Mouse (Mus musculus): ENCODE measurements around the gene Nphs1.
"Not testable (repeated sequence)": the region's sequence is repeated elsewhere in the genome, so short reads cannot be mapped to it uniquely, and the experiment has no call there.

Nphs1 gene

DNA sequence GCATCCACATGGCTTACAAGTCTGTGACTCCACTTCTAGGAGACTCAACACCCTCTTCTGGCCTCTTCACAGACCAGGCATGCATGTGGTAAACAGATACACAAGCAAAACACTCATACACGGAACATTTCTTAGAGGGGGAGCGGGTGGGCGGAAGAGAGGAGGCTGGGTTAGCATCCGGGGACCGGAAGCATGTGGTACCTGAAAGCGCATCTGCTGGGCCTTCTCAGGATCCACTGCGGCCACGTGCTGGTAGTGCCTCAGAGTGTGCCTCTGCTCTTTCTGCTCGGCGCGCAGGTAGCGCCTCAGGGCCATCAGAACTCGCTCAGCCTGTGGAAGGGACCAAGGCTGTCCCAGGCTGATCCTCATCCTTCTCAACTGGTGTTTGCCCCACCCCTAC, 18.4 kb upstream of the Nphs1 start:
- in situ Hi-C loops (cut with MboI; ENCODE audit: low sequenced_read_pairs) = loop anchor here (5.0 kb wide), 1 partner anchor 53 kb away; the partner anchor contains the start of gene Prodh2

DNA sequence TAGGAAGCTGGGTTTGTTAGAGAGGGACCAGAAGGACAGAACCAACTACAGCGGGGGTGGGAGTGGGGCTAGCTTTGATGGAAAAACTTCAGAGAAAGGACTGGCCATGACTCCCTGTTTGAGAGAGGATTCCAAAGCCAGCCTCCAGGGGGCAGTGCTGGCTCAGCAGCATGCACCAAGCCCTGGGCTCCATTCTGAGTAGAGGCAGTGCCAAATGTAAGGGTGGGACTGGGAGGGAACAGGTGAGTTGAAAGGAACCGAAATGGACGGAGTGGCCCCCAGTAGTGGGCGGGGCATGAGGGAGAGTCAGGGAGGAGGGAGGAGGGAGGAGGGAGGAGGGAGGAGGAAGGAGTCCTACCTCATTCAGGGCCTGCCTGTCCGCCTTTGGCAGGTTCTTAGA, 17.4 kb upstream of the Nphs1 start:
- in situ Hi-C loops (cut with MboI; ENCODE audit: low sequenced_read_pairs) = loop anchor here (5.0 kb wide), 1 partner anchor 52 kb away; the partner anchor contains the start of gene Prodh2

DNA sequence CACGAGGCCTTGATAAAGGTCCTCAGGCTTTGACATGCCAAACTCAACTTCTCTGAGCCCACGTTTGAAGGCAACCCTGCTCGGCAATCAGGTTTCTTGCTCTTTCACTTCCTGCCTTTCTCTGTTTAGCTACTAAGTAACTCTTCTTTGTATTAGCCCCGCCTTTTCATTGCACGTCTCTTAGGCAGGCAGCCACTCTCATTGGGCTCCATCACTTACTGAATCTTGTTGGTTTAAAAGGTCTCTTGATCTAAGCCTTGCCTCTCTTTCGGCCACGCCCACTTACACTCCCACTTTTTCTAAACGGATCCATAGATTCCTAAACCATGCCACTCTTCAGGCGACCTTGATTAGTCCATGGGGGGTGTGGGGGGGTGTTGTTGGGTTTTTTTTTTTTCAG, 14.4 kb upstream of the Nphs1 start:
- in situ Hi-C loops (cut with MboI; ENCODE audit: low sequenced_read_pairs) = loop anchor here (5.0 kb wide), 1 partner anchor 49 kb away; the partner anchor contains the start of gene Prodh2

DNA sequence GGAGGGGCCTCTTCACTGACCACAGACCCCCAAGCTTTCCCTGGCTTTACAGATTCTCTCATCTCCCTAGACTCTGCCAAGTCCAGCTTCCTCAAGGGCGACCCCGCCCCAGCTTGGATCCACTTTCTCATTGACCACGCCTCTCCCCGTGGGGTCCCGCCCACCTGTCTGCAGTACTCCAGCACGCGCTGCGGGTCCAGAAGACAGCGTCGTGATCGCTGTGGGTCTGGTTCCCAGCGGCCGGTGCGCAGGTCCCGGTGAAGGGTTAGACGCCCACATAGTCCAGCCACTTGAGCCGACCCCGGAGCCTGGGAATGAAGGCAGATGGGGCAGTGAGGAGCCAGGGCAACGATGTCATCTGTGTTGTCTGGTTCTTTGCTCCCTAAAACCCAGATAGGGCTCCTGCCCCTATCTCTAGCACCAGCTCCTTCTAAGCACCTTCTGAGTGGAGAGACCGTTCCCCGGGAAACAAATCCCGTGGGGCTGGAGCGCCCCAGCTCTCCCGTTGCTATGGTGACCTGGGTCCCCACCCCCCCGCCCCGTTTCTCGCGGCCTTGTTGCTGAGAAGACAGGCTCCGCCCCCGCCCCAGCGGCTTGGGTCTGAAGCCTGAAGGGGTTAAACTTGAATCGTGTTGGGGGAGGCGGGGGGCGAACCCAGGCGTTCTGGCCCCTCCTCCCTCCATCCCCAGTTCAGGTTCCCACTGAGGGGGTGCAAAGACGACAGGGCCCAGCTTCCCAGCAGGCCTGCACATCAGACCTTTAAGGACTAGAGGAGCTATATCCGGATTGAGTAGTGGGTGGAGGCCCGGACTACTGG, 13.8 kb upstream of the Nphs1 start:
- in situ Hi-C loops (cut with MboI; ENCODE audit: low sequenced_read_pairs) = loop anchor here (5.0 kb wide), 1 partner anchor 48 kb away; the partner anchor contains the start of gene Prodh2

DNA sequence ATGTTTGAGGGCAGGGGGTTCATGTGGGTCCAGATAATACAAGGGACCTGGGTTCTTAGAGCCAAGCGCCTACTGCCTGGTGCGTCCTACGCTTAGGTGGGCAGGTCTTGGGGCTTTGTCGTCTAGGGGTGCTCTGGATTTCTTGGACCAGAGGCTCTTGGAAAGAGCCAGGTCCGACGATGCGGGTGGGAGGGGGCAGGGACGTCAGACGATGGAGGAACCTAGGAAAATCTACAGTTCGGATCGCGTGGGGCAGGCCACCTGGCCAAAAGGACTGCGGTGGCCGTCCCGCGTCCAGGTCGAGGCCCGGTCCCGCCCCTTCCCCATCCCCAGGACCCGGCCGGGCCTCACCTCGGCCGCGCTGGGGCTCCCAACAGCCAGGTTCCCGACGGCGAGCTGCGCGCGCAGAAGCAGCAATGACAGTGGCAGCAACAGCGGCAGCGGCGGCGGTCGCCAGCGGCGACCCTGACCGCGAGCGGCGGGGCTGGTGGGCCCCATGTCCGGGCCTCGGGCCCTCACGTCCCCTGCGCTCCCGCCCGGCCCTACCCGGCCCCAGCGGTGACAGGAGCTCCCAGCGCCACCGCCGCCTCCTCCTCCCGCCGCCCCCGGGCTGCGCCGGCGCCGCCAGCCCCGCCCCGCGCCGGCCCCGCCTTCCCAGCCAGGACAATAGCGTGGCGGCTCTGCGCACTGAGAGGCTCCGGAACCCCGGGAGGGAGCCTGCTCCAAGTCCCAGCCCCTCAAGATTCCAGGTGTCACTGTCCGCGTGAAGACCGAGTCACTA, 13.0 kb upstream of the Nphs1 start, which contains the start of gene Aplp1:
Gene Aplp1, minus strand, starts transcription at position 565 of the 781 bp plus-strand sequence.
- in situ Hi-C loops (cut with MboI; ENCODE audit: low sequenced_read_pairs) = loop anchor here (5.0 kb wide), 1 partner anchor 47 kb away; the partner anchor contains the start of gene Prodh2

DNA sequence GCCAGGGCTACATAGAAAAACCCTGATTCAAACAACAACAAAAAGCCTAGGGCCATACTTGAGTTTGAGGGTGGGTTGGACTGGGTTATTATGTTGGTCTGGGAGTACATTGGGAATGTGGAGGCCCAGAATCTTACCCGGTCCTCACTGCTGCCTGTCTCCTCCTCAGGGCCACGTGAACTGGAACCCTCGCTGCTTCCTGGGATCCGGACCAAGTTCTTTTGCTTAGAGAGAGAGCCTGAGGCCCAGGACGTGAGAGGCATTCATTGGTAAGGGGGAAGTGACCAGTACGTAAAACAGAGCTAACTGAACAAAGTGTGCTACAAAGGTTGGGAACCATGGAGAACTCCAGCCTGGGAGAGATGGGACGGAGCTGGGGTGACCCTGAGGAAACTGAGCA, 7.9 kb upstream of the Nphs1 start:
- in situ Hi-C loops (cut with MboI; ENCODE audit: low sequenced_read_pairs) = no loop called here

DNA sequence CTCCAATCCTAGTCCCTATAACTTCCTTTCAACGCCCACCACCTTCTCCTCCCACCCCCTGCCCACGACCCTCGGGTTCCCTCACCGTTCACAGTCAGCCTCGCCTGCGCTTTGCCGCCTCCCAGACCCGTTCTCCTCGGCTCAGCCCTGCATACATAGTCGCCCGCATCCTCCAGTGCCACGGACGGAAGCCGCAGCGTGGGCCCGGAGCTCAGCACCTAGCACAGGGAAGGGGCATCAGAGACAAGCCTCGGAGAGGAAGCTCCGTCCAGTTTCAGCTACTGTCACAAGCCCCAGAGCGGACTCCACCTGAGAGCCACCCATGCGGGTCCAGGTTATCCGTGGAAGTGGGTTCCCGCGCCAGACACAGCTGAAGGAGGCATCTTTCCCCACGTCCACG, 4.8 kb upstream of the Nphs1 start:
- in situ Hi-C loops (cut with MboI; ENCODE audit: low sequenced_read_pairs) = no loop called here

DNA sequence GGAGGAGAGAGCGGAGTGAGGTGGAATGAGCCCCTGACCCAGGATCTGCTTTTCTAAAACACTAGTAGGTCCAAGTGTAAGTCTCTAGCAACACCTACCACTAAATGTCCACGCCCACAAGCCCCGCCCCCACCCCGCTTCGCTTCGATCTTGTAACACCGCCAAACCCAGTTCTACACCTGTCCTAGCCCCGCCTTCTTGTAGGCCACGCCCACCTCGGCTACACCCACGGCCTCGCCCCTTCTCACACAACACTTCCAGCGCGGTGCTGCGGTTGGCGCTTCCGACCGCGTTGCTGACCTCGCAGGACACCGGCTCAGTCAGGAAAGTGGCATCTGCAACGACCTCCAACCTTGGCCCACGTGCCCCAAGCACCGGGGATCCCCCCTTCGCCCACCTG, 4.3 kb upstream of the Nphs1 start:
- in situ Hi-C loops (cut with MboI; ENCODE audit: low sequenced_read_pairs) = no loop called here

DNA sequence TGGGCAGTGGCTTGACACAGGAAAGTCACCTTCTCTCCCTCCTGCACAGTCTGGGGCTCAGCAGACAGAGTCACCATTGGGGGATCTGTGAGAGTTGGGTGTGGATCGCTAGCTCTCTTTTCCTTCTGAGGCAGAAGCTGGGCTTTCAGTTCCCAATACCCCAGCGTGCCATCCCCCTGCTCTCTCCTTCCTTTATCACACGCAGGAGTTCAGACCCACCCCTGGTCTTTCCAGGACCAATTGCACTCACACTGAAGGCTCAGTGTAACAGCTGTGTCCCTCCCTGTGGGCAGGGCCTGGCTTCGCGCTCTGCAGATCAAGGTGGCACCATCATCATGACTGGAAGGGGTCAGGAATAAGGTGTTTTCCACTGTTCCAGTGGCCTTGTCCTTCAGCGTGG, 3.9 kb upstream of the Nphs1 start:
- in situ Hi-C loops (cut with MboI; ENCODE audit: low sequenced_read_pairs) = no loop called here

DNA sequence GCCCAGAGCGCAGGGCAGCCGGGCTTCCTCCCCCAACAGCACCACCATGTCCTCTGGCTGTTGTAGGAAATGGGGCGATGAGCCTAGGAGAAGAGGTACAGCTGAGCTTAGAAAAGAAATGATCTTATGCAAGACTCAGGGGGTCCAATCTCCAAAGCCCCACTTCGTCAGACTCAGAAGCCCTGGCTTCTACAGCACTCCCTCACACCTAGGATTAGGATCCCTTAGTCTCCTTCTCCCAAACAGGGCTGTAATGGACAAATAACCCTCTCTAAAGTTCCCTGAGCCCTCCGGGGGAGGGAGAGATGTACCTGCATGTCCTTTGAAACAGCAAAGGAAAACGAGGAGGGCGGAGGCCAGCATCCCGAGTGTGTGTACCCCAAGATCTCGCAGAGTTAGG, 1.6 kb upstream of the Nphs1 start:
- in situ Hi-C loops (cut with MboI; ENCODE audit: low sequenced_read_pairs) = no loop called here

DNA sequence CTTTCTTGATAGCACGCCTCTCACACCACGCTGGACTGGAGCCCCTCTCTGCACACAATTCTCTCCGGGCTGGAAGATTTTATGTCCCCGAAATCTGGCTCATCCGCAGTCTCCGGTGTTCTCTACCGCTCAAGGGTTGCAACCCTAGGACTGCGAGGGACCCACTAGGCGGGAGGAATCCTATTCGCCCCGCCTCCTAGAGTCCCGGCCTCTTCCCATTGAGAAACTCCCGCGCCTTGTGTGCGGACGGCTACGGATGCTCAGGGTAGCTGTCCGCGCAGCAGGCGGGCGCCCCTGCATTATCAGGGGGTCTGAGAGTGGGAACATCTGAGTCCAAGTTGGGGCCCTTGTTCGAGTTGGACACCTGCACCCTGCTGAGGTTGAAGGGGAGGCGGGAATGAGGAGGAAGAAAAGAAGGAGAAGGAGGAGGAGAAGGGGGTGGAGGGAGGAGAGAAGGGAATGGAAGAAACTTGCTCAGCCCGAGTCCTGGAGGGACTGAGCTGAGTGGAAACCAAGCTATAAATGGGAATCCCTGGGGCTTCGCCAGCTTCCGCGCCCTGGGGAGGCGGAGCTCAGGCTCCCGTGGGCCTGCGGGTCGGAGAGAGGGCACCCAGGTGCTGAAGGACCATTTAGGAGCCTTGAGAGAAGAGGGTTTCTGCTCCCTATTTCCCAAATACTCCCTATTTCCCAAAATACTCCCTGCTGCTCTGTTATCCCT, 1.0 kb upstream of the Nphs1 start:
- in situ Hi-C loops (cut with MboI; ENCODE audit: low sequenced_read_pairs) = no loop called here

DNA sequence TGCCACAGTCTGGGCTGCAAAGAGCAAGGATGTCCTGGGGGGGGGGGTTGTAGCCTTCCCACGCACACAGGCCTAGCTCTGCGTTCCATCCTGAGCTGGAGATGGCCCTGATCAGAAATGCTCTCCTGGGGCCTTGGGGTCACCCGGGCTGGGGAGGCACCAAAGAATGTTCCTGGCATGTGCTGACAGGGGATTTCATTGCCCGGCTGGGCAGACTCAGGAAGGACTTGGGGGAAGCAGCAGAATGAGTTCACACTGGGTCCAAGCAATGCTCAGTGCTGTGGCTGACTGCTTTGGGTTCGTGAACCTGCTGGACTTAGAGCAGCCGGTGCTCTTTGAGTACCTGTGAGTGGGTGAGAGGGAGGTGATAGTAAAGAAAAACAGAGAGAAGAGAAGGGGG, 1.4 kb downstream of the Nphs1 start:
- in situ Hi-C loops (cut with MboI; ENCODE audit: low sequenced_read_pairs) = no loop called here

DNA sequence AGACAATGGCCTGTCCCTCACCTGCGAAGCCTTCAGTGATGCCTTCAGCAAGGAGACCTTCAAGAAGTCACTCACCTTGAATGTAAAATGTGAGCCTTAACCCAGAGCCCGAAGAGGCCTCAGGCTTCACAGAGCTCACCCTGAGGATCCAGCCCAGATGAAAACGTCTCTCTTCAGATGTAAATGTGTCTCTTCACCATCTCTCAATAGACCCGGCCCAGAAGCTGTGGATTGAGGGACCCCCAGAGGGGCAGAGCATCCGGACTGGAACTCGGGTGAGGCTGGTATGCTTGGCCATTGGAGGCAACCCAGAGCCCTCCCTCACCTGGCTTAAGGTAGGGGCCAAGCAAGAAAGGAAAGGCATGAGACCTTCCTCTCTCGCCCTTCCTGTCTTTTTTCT, 5.5 kb downstream of the Nphs1 start:
- in situ Hi-C loops (cut with MboI; ENCODE audit: low sequenced_read_pairs) = no loop called here

DNA sequence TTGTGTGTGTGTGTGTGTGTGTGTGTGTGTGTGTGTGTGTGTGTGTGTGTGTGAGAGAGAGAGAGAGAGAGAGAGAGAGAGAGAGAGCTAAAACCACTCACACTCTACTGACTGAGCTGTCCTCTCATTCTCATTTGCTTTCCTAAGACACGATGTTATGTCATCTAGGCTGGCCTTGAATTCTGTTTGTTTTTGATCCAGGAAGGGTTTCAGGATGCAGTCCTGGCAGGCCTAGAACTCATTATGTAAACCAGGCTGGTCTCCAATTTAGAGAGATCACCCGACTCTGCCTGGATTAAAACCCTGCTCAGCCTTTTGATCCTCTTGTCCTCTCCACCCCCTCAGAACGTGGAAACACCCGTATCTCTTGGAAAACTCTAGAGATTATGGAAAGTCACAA, 5.9 kb downstream of the Nphs1 start:
- in situ Hi-C loops (cut with MboI; ENCODE audit: low sequenced_read_pairs) = no loop called here

DNA sequence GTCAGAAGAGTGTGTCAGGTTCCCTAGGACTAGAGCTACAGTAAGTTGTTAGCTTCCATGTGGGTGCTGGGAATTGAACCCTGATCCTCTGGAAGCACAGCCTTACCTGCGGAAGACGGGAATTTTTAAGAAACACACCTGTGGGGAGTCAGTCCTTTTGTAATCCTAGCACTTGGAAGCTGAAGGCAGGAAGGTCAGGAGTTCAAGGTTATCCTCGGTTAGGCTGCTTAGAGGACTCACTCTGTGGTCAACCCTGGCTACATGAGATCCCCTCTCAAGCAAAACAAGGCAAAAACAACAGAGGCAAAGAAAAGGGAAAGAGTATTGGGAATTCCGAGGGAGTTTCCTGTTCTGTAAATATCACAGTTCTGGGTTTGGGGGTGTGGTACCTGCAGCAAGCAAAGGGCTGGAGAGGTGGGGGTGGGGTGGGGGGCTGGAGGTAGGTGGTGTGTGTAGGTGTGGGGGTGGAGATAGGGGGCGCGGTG, 6.7 kb downstream of the Nphs1 start:
- in situ Hi-C loops (cut with MboI; ENCODE audit: low sequenced_read_pairs) = no loop called here

DNA sequence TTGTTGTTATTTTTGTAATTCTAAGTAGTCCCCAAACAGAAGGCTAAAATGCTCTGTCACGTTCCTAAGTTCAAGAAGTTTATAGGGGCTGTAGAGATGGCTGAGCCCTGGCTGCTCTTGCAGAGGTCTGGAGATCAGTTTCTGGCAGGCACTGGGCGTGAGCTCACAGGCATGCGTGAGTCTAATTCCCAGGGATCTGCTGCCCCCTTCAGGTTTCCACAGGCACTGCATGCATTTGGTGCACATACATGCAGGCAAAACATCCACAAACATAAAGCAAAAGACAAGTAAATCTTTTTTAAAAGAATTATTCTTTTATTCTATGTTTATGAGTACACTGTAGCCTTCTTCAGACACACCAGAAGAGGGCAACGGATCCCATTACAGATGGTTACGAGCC, 14.3 kb downstream of the Nphs1 start:
- in situ Hi-C loops (cut with MboI; ENCODE audit: low sequenced_read_pairs) = no loop called here

DNA sequence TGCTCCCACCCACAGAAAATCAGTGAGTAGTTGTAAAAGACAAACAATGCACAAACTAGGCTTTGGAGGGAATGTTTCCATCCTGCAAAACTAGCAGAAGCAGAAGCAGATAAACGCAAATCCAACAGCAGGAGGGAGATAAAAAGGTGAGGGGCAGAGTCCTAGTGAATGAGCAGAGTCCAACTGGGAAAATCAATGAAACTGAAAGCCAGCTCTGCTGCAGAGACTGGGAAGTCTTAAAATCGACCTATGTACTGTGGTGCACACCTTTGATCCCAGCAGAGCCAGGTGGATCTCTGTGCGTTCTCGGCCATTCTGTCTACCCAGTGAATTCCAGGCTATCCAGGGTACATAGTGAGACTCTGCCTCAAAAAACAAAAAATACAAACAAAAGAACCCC, 16.9 kb downstream of the Nphs1 start:
- in situ Hi-C loops (cut with MboI; ENCODE audit: low sequenced_read_pairs) = no loop called here

DNA sequence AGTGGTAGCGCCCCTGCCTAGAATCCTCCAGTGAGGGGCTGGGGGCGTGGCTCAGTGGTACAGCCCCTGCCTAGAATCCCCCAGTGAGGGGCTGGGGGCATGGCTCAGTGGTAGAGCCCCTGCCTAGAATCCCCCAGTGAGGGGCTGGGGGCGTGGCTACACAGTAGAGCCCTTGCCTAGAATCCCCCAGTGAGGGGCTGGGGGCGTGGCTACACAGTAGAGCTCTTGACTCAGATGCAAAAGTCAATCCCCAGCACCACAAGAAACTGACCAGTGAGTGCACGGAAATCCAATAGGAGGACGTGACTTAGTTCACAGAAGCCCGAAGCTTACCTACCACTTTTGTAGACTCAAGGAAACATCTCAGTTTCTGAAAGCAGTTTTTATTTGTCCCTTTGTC, 18.0 kb downstream of the Nphs1 start:
- in situ Hi-C loops (cut with MboI; ENCODE audit: low sequenced_read_pairs) = not testable (repeated sequence)

DNA sequence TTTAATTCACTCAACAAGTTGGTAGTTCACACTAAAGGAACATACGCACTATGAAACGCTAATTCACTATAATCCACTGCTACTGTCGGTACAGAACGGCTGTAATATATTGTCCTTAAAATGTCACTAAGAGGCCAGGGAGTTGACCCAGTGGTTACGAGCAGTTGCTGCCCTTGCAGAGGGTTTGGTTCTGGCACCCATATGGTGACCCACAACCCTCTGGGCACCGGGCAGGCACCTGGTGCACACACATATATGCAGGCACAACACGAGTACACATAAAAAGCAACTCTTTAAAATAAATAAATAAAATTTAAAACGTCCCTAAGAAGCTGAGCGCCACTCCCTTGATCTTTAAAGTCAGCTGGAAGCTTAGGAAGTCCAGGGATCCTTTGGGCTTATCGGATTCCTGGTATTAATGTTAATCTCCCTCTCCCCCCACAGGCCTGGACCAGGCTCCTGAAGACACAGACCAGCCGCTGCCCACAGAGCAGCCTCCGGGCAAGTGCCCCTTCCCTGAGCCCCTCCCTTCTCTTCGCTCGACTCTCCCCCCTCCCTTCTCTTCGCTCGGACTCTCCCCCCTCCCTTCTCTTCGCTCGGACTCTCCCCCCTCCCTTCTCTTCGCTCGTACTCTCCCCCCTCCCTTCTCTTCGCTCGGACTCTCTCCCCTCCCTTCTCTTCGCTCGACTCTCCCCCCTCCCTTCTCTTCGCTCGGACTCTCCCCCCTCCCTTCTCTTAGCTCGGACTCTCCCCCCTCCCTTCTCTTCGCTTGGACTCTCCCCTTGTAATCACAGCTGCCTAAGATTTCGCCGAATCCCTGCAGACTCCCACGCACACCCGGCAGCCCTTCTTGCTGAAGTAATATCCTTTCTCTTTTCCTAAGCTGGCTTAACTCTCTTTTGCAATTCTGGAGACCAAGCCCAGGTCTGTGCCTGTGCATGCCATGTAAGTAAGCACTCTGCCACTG, 19.6 kb downstream of the Nphs1 start:
- in situ Hi-C loops (cut with MboI; ENCODE audit: low sequenced_read_pairs) = no loop called here

DNA sequence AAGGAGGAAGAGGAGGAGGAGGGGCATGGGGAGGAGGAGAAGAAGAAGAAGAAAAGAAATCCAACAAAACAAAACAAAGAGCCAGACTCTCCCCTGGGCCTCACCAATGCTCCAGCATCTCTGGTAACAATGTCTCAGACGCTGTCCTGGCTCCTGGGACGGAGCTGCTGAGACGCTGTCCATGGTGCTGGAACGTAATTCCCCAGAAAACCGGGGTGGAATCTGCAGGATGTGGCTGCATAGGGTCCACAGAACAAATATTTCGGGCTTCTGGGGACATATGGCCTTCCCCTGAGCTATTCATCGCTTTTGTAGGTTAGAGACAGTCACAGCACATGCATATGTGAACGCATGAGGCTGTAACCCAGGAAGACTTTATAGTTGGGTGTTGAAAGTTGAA, 26.1 kb downstream of the Nphs1 start:
- in situ Hi-C loops (cut with MboI; ENCODE audit: low sequenced_read_pairs) = no loop called here
